Mouse (Mus musculus): ENCODE measurements around the gene Irgq. TPM values are rescaled to one million over a fixed set of nuclear protein-coding genes. Genes with fewer than 3 reads are reported as not detected.
A peak's percentile ranks its signal among the peaks of the same experiment; 100 is the strongest.

Irgq gene
- total and polyA plus RNA-seq, 3 experiments = 4.7 to 5.8 TPM; not detected in 1

DNA sequence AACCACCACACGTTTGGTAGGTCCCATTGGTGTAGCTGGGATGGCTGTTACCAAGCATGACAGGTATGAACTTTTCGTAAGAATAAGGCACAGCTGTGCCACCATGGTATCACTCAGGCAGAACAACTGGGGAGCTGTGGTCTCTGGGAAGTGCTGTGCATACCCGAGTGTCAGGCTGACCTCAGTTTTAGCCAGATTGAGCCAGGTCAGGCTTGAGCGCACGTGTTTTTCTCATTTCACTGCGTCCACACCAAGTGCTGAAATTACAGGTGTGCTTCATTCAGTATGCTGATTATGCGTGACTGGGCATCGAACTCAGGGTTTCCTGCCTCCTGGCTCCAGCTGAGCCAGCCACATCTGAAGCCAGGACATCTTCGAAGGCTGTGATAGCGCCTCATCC, 25.3 kb downstream of the Irgq start:
- Histone ChIP-seq H3K27ac (ENCODE audit: control insufficient read depth, low read depth, low read length) (no peak overlapping the region), H3K9ac (ENCODE audit: control insufficient read depth, low read depth, low read length, poor library complexity, severe bottlenecking) (no peak overlapping the region), H3K4me1 (ENCODE audit: control insufficient read depth in 1 of 2, insufficient read depth in 2 of 2, low read length in 2 of 2) (no peaks in the 10 kb centered on the region), H3K79me2 (ENCODE audit: control insufficient read depth, insufficient read depth, low read length, poor library complexity) (no peaks in the 10 kb centered on the region), H3K27me3 (ENCODE audit: control insufficient read depth in 1 of 2, insufficient read depth in 2 of 2, low read length in 2 of 2) (no peaks in the 10 kb centered on the region), H3K36me3 (ENCODE audit: control insufficient read depth in 1 of 2, insufficient read depth in 2 of 2, low read length in 2 of 2) (no peaks in the 10 kb centered on the region), H3K9me3 (replicated peaks; ENCODE audit: insufficient read depth, low read length) (no peaks in the 10 kb centered on the region), H3K4me3 (ENCODE audit: control insufficient read depth in 1 of 2, insufficient read depth in 1 of 2, low read depth in 2 of 2, low read length in 2 of 2) (no peak overlapping the region)
- DNase-seq (ENCODE audit: low read depth, low spot score) = no peak
- no peak for TF ChIP-seq SIN3A (IDR thresholded peaks at IDR 0.05; ENCODE audit: low read length)
- TF ChIP-seq NRF1 (IDR thresholded peaks at IDR 0.05; ENCODE audit: insufficient read depth, low read depth, low read length, poor library complexity, severe bottlenecking) = no peak
- no peak for TF ChIP-seq JUND (IDR thresholded peaks at IDR 0.05; ENCODE audit: low read depth, low read length)
- no peak for TF ChIP-seq POLR2A (IDR thresholded peaks at IDR 0.05; ENCODE audit: control insufficient read depth in 1 of 2, insufficient read depth in 1 of 2, low read depth in 1 of 2, low read length in 2 of 2, poor library complexity in 1 of 2)
- TF ChIP-seq MAZ (IDR thresholded peaks at IDR 0.05; ENCODE audit: low read depth, low read length) = no peak
- TF ChIP-seq EP300 (IDR thresholded peaks at IDR 0.05; ENCODE audit: low read depth in 1 of 2, low read length in 2 of 2) = no peak
- TF ChIP-seq E2F4 (IDR thresholded peaks at IDR 0.05; ENCODE audit: borderline replicate concordance, low read depth, low read length) = no peak
- TF ChIP-seq KAT2A (conservative IDR thresholded peaks at IDR 0.05; ENCODE audit: low read depth, low read length) = no peak
- TF ChIP-seq TCF12 (IDR thresholded peaks at IDR 0.05; ENCODE audit: low read depth, low read length) = no peak
- no peak for TF ChIP-seq MAX (IDR thresholded peaks at IDR 0.05; ENCODE audit: low read length)
- no peak for TF ChIP-seq RCOR1 (IDR thresholded peaks at IDR 0.05; ENCODE audit: low read depth, low read length)
- TF ChIP-seq MYB (IDR thresholded peaks at IDR 0.05; ENCODE audit: low read depth, low read length) = no peak
- no peak for TF ChIP-seq ZKSCAN1 (IDR thresholded peaks at IDR 0.05; ENCODE audit: low read depth, low read length)
- TF ChIP-seq GATA1 (IDR thresholded peaks at IDR 0.05; ENCODE audit: low read depth, low read length) = no peak

DNA sequence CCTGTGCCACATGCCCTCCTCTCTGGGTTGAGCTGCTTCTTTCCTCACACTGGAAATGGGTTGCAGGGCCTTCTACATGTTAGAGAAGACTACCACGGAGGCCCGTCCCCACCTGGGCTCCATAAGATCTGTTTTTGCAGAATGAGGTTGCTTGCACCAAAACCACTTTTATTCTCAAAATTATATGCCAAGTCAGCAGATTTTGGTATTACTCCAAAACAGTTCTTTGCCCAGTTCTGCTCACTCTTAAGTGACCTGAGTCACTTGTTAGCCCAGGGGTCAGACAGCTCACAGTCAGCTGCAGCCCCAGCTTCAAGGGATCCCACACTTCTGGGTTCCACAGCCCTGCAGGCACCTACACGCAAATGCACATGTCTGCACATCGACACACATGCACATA, 31.0 kb downstream of the Irgq start:
- no peak for DNase-seq (ENCODE audit: low read depth, low spot score)
- H3K4me1 ChIP-seq (ENCODE audit: control insufficient read depth in 1 of 2, insufficient read depth in 2 of 2, low read length in 2 of 2) = no peaks in the 10 kb centered on the region
- H3K9ac ChIP-seq (ENCODE audit: control insufficient read depth, low read depth, low read length, poor library complexity, severe bottlenecking) = no peak overlapping the region
- no peaks in the 10 kb centered on the region for H3K9me3 ChIP-seq (replicated peaks; ENCODE audit: insufficient read depth, low read length)
- H3K27me3 ChIP-seq (ENCODE audit: control insufficient read depth in 1 of 2, insufficient read depth in 2 of 2, low read length in 2 of 2) = no peaks in the 10 kb centered on the region
- no peaks in the 10 kb centered on the region; a peak in 1 of 4 replicates for H3K36me3 ChIP-seq (ENCODE audit: control insufficient read depth in 1 of 2, insufficient read depth in 2 of 2, low read length in 2 of 2)
- no peaks in the 10 kb centered on the region for H3K79me2 ChIP-seq (ENCODE audit: control insufficient read depth, insufficient read depth, low read length, poor library complexity)
- peak; percentile 91 for TF ChIP-seq MAFK (IDR thresholded peaks at IDR 0.05; ENCODE audit: borderline replicate concordance, low read depth, low read length)
- no peak for TF ChIP-seq CTCF (IDR thresholded peaks at IDR 0.05 in 2 of 3, conservative IDR thresholded peaks at IDR 0.05 in 1 of 3; ENCODE audit: control insufficient read depth in 1 of 3, insufficient read depth in 1 of 3, low read depth in 2 of 3, low read length in 3 of 3, poor library complexity in 1 of 3, severe bottlenecking in 1 of 3)
- H3K27ac ChIP-seq (ENCODE audit: control insufficient read depth, low read depth, low read length) = no peak overlapping the region
- H3K4me3 ChIP-seq (ENCODE audit: control insufficient read depth in 1 of 2, insufficient read depth in 1 of 2, low read depth in 2 of 2, low read length in 2 of 2) = no peak overlapping the region

Measured in MEL (cell line).